Mouse (Mus musculus): Measurements from ENCODE around the gene Acin1.

DNA sequence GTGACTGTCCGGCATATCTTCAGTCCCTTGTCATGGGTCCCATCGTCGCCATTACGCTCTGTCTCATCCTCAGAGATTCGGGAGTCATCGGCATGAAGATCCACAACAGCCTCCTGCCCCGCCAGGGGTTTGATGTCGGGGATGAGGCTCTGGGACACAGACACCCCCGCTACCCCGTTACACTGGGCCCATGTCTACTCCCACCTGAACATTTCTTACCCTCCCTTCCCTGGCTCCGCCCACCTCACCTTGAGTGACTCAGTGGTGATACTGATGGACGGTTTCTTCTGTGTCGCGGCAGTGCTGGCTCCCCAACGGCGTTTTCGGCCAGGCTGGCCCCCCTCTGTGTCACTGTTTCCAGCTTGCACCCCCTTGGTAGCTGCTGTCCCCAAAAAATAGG, 40.3 kb downstream of the Acin1 start:
- TF ChIP-seq CTCF (conservative IDR thresholded peaks at IDR 0.05; ENCODE audit: insufficient read depth, insufficient read length, low read depth, low read length) (no peak), POLR2A (IDR thresholded peaks at IDR 0.05; ENCODE audit: low read depth, low read length) (no peak)

Data from kidney, adult 2 months (tissue).